Mouse (Mus musculus) hindbrain, embryonic 15.5 days (tissue): ENCODE measurements around the gene Atpaf1. TPM values are rescaled to one million over a fixed set of nuclear protein-coding genes. Genes with fewer than 3 reads are reported as not detected.

Source experiments
- ATAC-seq: fragments of 200-750 bp; cut with Nextera tagmentation; 2 replicates; pipeline ENCODE4 v1.8.0; 2017; ENCODE audit warnings: low read depth, moderate number of reproducible peaks, moderate TSS enrichment; ENCODE audit not compliant: low FRiP score
- H3K27ac ChIP-seq: fragments of 300-500 bp; sonication (generic); replicated peaks from 2 replicates; pipeline ENCODE4 v1.5.1; 2015; ENCODE audit warnings: mild to moderate bottlenecking, inconsistent platforms
- H3K27me3 ChIP-seq: fragments of 300-500 bp; sonication (generic); 2 replicates; pipeline ENCODE4 v1.6.1; 2015; ENCODE audit warnings: control low read depth, inconsistent platforms
- H3K36me3 ChIP-seq: fragments of 300-500 bp; sonication (generic); 2 replicates; pipeline ENCODE4 v1.6.1; 2015; ENCODE audit warnings: control low read depth, inconsistent platforms
- H3K4me1 ChIP-seq: fragments of 300-500 bp; sonication (generic); replicated peaks from 2 replicates; pipeline ENCODE4 v1.6.1; 2015; ENCODE audit warnings: control low read depth, inconsistent platforms
- H3K4me2 ChIP-seq: fragments of 300-500 bp; sonication (generic); 2 replicates; pipeline ENCODE4 v1.6.1; 2015; ENCODE audit warnings: moderate library complexity, mild to moderate bottlenecking, inconsistent platforms
- H3K4me3 ChIP-seq: fragments of 300-500 bp; sonication (generic); 2 replicates; pipeline ENCODE4 v1.5.1; 2015; ENCODE audit warnings: mild to moderate bottlenecking, inconsistent platforms
- H3K9ac ChIP-seq: fragments of 300-500 bp; sonication (generic); 2 replicates; pipeline ENCODE4 v1.6.1; 2015; ENCODE audit warnings: inconsistent platforms
- H3K9me3 ChIP-seq: fragments of 300-500 bp; sonication (generic); 2 replicates; pipeline ENCODE4 v1.6.1; 2016; ENCODE audit warnings: control low read depth, inconsistent platforms
- WGBS: fragments of 180-500 bp; shearing (Covaris S2); methylation state at CpG from one replicate; pipeline ENCODE4 v1.1.7; 2015; 5-methylcytosine and 5-hydroxymethylcytosine counted together
- polyA plus RNA-seq: library from polyadenylated mRNA; unstranded; fragments of >200 nt; fragmentation: Nextera tagmentation; extraction: Ambion mirVana; gene quantifications from 2 replicates; pipeline ENCODE4 v1.2.1, GENCODE M21; 2015

Gene Atpaf1
- polyA plus RNA-seq, 1 experiment from 2014 or later, result 39.9 TPM

GRCm38 (mm10) chr4:115820199-115820598 is 35.6 kb downstream of the Atpaf1 start:
- no peak overlapping the region for H3K9ac ChIP-seq
- H3K27me3 ChIP-seq, result no peaks in the 10 kb centered on the region
- H3K4me2 ChIP-seq, result no peak overlapping the region
- H3K4me1 ChIP-seq, result no peaks in the 10 kb centered on the region
- H3K27ac ChIP-seq, result no peak overlapping the region
- WGBS, result 80% methylated on average over 3 of the region's 3 CpGs
- no peak overlapping the region for H3K4me3 ChIP-seq
- no peaks in the 10 kb centered on the region for H3K9me3 ChIP-seq
- no peak for ATAC-seq
- peaks cover 7% of the 10 kb centered on the region; the same call in 1 of the 2 replicates for H3K36me3 ChIP-seq

- no peak for ATAC-seq
- H3K4me3 ChIP-seq, result no peak overlapping the region
- no peak overlapping the region for H3K4me2 ChIP-seq
- no peaks in the 10 kb centered on the region for H3K27me3 ChIP-seq
- H3K36me3 ChIP-seq, result peaks cover 3% of the 10 kb centered on the region; the same call in 1 of the 2 replicates
- 76% methylated on average over 3 of the region's 3 CpGs for WGBS
- H3K4me1 ChIP-seq, result no peaks in the 10 kb centered on the region
- no peak overlapping the region for H3K27ac ChIP-seq
- H3K9me3 ChIP-seq, result no peaks in the 10 kb centered on the region
- H3K9ac ChIP-seq, result no peak overlapping the region
Measured at GRCm38 (mm10) chr4:115820944-115821343, 36.3 kb downstream of the Atpaf1 start.

DNA sequence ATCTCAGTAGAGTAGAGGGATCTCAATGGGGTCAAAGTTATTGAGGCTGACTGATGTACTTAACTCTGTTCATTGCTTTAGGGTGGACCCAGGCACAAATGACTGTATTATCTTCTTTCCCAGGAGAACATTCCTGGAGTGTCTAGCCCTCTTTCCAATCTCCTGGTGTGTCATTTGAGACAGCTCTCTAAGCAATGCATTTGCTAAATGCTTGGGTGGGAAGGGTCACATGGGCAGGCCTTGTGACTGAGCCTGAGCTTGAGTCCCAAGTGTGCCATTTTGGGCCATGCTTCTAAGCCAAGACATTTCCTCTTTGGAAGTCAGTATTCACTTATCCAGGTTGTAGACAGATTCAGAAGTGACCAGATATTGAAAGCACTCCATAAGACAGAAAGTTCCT is 36.8 kb downstream of the Atpaf1 start:
- no peaks in the 10 kb centered on the region for H3K4me1 ChIP-seq
- H3K4me3 ChIP-seq, result no peak overlapping the region
- no peak overlapping the region for H3K4me2 ChIP-seq
- H3K9ac ChIP-seq, result no peak overlapping the region
- H3K27ac ChIP-seq, result no peak overlapping the region
- H3K27me3 ChIP-seq, result no peaks in the 10 kb centered on the region
- H3K9me3 ChIP-seq, result no peaks in the 10 kb centered on the region
- no peaks in the 10 kb centered on the region; the same call in 1 of the 2 replicates for H3K36me3 ChIP-seq
- no peak for ATAC-seq

DNA sequence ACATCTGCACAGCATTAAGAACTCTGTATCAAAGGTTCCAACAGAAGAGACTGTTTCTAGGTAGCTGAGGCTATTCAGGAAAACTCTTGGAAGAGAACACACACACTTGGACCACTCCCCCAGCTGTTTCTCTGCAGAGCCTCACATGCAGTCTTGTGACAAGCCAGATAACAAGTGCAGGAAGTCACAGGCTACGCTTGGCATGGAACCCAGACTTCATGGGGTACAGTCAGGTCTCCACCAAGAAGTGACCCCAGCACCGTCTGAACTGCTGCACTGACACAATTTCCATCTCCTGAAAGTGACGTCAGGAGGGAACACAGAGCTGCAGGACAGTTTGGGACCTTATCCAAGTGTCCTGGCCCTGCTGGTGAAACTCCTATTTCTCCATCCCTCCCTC is 37.3 kb downstream of the Atpaf1 start:
- no peaks in the 10 kb centered on the region for H3K27me3 ChIP-seq
- no peaks in the 10 kb centered on the region for H3K9me3 ChIP-seq
- no peak overlapping the region for H3K27ac ChIP-seq
- WGBS, result 81% methylated on average over 3 of the region's 3 CpGs
- no peaks in the 10 kb centered on the region for H3K36me3 ChIP-seq
- peaks cover under 1% of the 10 kb centered on the region; the same call in 1 of the 2 replicates for H3K4me1 ChIP-seq
- H3K9ac ChIP-seq, result no peak overlapping the region
- H3K4me3 ChIP-seq, result no peak overlapping the region
- no peak for ATAC-seq
- no peak overlapping the region for H3K4me2 ChIP-seq

DNA sequence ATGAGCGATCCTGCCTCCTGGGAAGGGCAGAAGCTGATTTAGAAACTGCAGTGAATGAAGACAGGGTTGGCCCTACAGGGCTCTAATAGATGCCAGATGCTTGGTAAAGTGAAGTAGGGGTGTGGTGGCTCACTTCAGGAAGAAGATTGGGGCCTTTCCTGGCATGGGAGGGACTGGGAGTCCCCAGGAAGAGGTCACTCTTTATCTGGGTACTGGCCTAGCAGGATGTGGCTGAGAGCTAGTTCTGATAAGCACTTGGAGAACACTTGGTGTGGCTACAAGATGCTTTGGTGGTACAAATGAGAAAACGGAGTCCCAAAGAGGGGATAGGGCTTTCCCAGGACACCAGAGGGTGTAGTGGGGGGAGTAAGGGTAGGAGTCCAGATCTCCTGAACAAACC is 39.6 kb downstream of the Atpaf1 start:
- H3K27me3 ChIP-seq, result no peaks in the 10 kb centered on the region
- peaks cover 17% of the 10 kb centered on the region for H3K4me1 ChIP-seq
- 88% methylated on average over 2 of the region's 2 CpGs for whole genome bisulfite sequencing
- no peaks in the 10 kb centered on the region for H3K36me3 ChIP-seq
- no peak overlapping the region for H3K9ac ChIP-seq
- no peak overlapping the region for H3K27ac ChIP-seq
- no peak overlapping the region for H3K4me2 ChIP-seq
- ATAC-seq, result no peak
- no peaks in the 10 kb centered on the region for H3K9me3 ChIP-seq
- no peak overlapping the region for H3K4me3 ChIP-seq

GRCm38 (mm10) chr4:115825271-115825670 is 40.7 kb downstream of the Atpaf1 start:
- no peak for ATAC-seq
- Histone ChIP-seq H3K4me3 (no peak overlapping the region), H3K9me3 (no peaks in the 10 kb centered on the region), H3K27me3 (no peaks in the 10 kb centered on the region), H3K4me2 (no peak overlapping the region), H3K9ac (no peak overlapping the region), H3K36me3 (no peaks in the 10 kb centered on the region), H3K27ac (no peak overlapping the region), H3K4me1 (peaks cover 17% of the 10 kb centered on the region)
- WGBS, result 72% methylated on average over 2 of the region's 2 CpGs

GRCm38 (mm10) chr4:115827066-115827465 is 42.5 kb downstream of the Atpaf1 start:
- WGBS, result 78% methylated on average over 3 of the region's 3 CpGs
- no peaks in the 10 kb centered on the region for H3K36me3 ChIP-seq
- H3K4me1 ChIP-seq, result peaks cover 17% of the 10 kb centered on the region
- ATAC-seq, result no peak
- no peaks in the 10 kb centered on the region for H3K9me3 ChIP-seq
- no peak overlapping the region for H3K27ac ChIP-seq
- H3K4me2 ChIP-seq, result peak overlapping the region; percentile 79
- peak overlapping the region; percentile 94; the same call in 1 of the 2 replicates for H3K4me3 ChIP-seq
- no peaks in the 10 kb centered on the region for H3K27me3 ChIP-seq
- no peak overlapping the region for H3K9ac ChIP-seq

GRCm38 (mm10) chr4:115827535-115827887 is 42.9 kb downstream of the Atpaf1 start:
- H3K27me3 ChIP-seq, result no peaks in the 10 kb centered on the region
- WGBS, result 1% methylated on average over 4 of the region's 4 CpGs
- peak overlapping the region; percentile 77 for H3K9ac ChIP-seq
- peak; percentile 23 for ATAC-seq
- H3K27ac ChIP-seq, result peak overlapping the region; percentile 83; the same call in 1 of the 2 replicates
- peak overlapping the region; percentile 79 for H3K4me2 ChIP-seq
- H3K4me1 ChIP-seq, result peaks cover 17% of the 10 kb centered on the region
- H3K36me3 ChIP-seq, result no peaks in the 10 kb centered on the region
- peak overlapping the region; percentile 94 for H3K4me3 ChIP-seq
- H3K9me3 ChIP-seq, result no peaks in the 10 kb centered on the region

GRCm38 (mm10) chr4:115827888-115828571 is 43.4 kb downstream of the Atpaf1 start, which contains the start of gene Mob3c:
TSS of gene Mob3c (plus strand) at chr4:115828092.
- under 1% methylated on average over 56 of the region's 57 CpGs for WGBS

DNA sequence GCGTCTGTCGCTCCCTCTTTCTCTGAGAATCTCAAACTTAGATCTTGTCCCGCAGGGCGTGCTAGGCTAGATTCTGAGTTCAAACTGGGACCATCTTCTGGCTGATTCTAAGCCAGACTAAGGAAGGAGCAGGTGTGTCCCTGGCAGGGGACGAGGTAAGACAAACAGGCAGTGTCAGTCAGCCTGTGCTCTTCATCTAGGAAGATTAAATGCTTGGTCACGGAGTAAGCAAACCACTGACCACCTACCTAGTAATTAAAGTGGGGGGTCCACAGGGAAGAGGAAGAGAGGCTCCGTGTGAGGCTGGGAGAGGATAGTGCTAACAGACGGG is 43.9 kb downstream of the Atpaf1 start:
- Histone ChIP-seq H3K4me3 (peak overlapping the region; percentile 94), H3K9me3 (no peaks in the 10 kb centered on the region), H3K36me3 (no peaks in the 10 kb centered on the region), H3K4me1 (peaks cover 17% of the 10 kb centered on the region), H3K27me3 (no peaks in the 10 kb centered on the region), H3K9ac (peak overlapping the region; percentile 77), H3K4me2 (peak overlapping the region; percentile 79), H3K27ac (peak overlapping the region; percentile 83; the same call in 1 of the 2 replicates)
- 7% methylated on average over 8 of the region's 8 CpGs for WGBS
- ATAC-seq, result peak; percentile 21

More at GRCm38 (mm10) chr4:115827888-115828571, 43.4 kb downstream of the Atpaf1 start, which contains the start of gene Mob3c:
- H3K36me3 ChIP-seq, result no peaks in the 10 kb centered on the region
- H3K27ac ChIP-seq, result peak within 1 kb of the TSS; percentile 83
- H3K4me2 ChIP-seq, result peak within 1 kb of the TSS; percentile 79
- H3K4me3 ChIP-seq, result peak within 1 kb of the TSS; percentile 94
- H3K4me1 ChIP-seq, result peaks cover 17% of the 10 kb centered on the region
- ATAC-seq, result peak; percentile 84
- H3K9me3 ChIP-seq, result no peaks in the 10 kb centered on the region
- peak within 1 kb of the TSS; percentile 77 for H3K9ac ChIP-seq
- H3K27me3 ChIP-seq, result no peaks in the 10 kb centered on the region

DNA sequence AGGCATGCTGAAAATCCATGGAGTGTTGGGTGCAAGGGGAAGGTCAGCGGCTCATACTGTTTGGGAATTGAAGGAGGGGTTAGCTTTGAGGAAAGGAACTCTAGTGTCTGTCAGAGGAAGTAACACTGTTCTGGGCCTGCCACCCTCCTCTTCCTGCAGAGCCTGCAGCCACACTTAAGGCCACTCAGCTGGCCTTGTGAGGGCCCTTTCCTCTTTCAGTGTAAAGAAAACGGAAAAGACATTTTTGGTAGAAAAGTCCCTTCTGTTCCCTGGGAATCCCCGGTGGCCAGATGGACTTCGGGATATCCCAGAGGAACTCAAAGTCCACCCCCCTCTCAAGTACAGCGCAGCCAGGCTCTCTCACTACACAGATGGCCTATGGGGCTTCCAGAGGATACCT is 45.9 kb downstream of the Atpaf1 start:
- Histone ChIP-seq H3K4me3 (no peak overlapping the region), H3K4me2 (no peak overlapping the region), H3K9ac (no peak overlapping the region), H3K4me1 (peaks cover 17% of the 10 kb centered on the region), H3K27me3 (no peaks in the 10 kb centered on the region), H3K9me3 (no peaks in the 10 kb centered on the region), H3K36me3 (no peaks in the 10 kb centered on the region), H3K27ac (no peak overlapping the region)
- no peak for ATAC-seq
- WGBS, result 82% methylated on average over 5 of the region's 5 CpGs

DNA sequence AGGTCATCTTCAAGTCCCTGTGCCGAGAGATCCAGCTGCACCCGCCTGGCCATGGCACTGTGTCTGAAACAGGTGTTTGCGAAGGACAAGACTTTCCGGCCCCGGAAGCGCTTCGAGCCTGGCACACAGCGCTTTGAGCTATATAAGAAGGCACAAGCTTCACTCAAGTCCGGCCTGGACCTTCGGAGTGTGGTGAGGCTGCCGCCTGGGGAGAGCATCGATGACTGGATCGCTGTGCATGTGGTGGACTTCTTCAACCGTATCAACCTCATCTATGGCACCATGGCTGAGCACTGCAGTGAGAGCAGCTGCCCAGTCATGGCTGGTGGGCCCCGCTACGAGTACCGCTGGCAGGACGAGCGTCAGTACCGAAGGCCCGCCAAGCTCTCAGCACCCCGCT is 46.6 kb downstream of the Atpaf1 start:
- Histone ChIP-seq H3K27ac (no peak overlapping the region), H3K4me3 (no peak overlapping the region), H3K9me3 (no peaks in the 10 kb centered on the region), H3K36me3 (no peaks in the 10 kb centered on the region), H3K27me3 (no peaks in the 10 kb centered on the region), H3K4me1 (peaks cover 17% of the 10 kb centered on the region), H3K4me2 (no peak overlapping the region), H3K9ac (no peak overlapping the region)
- 96% methylated on average over 22 of the region's 22 CpGs for WGBS
- ATAC-seq, result no peak

- Histone ChIP-seq H3K27ac (no peak overlapping the region), H3K4me3 (no peak overlapping the region), H3K4me2 (no peak overlapping the region), H3K4me1 (peaks cover 15% of the 10 kb centered on the region), H3K36me3 (no peaks in the 10 kb centered on the region), H3K27me3 (no peaks in the 10 kb centered on the region), H3K9me3 (no peaks in the 10 kb centered on the region), H3K9ac (no peak overlapping the region)
- 60% methylated on average over 2 of the region's 2 CpGs for WGBS
- ATAC-seq, result no peak
Measured at GRCm38 (mm10) chr4:115832040-115832439, 47.4 kb downstream of the Atpaf1 start.
